Mouse (Mus musculus): ENCODE measurements around the gene Cbx8.

DNA sequence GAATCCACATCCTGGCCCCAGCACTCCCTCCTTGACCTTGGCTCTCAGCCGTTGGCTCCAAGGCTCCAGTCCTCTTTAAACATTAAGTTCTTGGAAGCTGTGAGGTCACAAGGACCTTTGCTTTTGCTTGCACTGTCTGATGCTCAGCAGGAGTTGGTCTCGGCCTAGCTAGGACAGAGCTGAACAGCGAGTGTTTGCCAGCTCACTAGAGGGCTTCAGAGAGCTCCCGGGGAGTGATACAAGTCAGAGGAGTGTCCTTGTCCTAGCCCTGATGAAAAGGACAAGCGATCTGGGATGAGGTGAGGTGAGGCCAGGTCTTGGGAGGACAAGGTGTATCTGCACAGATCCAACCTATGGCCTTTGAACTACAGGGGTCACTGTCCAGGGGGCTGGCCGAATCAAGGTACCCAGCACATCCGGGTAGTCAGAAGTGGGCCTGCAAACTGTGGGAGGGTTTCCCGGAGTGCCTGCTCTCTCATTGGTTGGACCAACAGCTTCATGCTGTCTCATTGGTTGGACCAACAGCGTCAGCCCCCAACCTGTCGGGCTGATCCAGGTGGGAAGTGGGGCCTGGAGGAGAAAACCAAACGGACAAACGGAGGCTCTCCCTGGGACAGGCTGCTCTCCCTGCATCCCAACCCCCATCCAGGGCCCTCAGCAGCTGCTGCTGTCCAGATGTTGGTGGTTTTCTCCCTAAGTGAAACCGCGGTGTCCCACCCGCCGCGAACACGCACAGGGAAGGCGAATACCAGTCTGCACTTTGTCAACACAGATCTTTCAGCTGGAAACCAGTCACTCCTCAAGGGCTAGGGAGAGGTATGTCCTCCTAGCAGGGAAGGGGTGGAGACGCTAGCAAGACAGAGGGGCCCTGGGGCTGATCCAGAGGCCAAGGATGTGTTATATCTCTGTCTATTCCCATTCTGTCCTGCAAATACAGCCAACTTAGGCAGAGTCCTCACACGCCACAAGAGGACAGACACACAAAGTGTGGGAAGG, 33.0 kb downstream of the Cbx8 start:
- no peak for TF ChIP-seq CTCF (IDR thresholded peaks at IDR 0.05; ENCODE audit: control insufficient read depth, insufficient read depth, insufficient read length)
- no peak for TF ChIP-seq FOSL1 (IDR thresholded peaks at IDR 0.05; ENCODE audit: insufficient read depth, low read length, poor library complexity, severe bottlenecking)
- no peak for TF ChIP-seq CEBPB (IDR thresholded peaks at IDR 0.05; ENCODE audit: low read depth)
